8 mouse cellular contexts compared by ENCODE assay signal in the genomic region with DNA sequence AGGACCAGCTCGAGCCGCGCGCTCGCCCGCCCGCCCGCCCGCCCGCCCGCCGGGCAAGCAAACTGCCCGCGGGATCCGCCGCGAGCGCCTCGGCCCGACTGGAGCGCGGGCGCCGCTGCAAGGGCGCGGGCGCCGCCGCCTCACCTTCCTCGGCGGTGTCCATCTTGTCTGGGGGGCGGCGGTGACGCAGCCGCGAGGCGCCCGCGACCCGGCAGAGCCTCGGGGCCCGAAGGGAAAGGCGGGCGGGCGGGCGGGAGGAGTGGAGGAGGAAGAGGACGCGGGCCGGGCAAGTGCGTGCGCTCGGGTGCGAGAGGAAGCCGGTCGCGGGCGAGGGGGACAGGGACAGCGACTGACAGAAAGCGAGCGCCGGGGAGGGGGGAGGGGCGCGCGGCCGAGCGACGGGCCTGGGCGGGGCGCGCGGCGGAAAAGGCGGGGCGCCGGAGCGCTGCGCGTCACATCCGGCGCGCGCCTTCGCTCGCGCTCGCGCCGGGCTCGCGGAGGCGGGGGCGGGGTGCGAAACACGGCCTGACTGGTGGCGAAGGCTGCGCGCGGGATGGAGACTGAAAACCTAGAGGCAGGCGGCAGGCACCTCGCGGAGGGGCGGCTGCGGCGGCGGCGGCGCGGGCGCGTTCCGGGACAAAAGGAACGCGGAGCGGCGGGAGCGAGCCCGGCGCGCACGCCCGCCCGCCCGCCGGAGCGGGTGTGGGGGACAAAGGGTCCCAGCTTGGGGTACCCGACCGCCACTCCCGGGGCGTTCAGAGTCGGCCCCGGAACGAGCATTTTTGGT. TPM values are rescaled to one million over a fixed set of nuclear protein-coding genes. Genes with fewer than 3 reads are reported as not detected.
DNase-seq lines count a peak whose midpoint lies in the region; ATAC-seq and TF ChIP-seq lines count a peak whose summit lies in the region.

Gene March6 (minus strand): TSS at position 395 of the 787 bp plus-strand sequence.

- H3K4me3 ChIP-seq in forebrain, embryonic 12.5 days (replicated peaks): peak within 1 kb of the TSS; percentile 87
- peak within 1 kb of the TSS; percentile 95 for H3K4me3 ChIP-seq in heart, embryonic 16.5 days (ENCODE audit: low read length)
- H3K4me3 ChIP-seq in liver, embryonic 14.5 days (ENCODE audit: insufficient read depth in 1 of 2, low read depth in 2 of 2, low read length in 2 of 2): peak within 1 kb of the TSS; percentile 95 to 96
- peak within 1 kb of the TSS; percentile 70 for H3K4me3 ChIP-seq in stomach, embryonic 15.5 days (replicated peaks)

- H3K27me3 ChIP-seq in forebrain, embryonic 12.5 days: no peaks in the 10 kb centered on the region
- no peaks in the 10 kb centered on the region for H3K27me3 ChIP-seq in heart, embryonic 16.5 days (ENCODE audit: control insufficient read depth, insufficient read depth, low read length)
- H3K27me3 ChIP-seq in liver, embryonic 14.5 days (ENCODE audit: control insufficient read depth, insufficient read depth, low read length): no peaks in the 10 kb centered on the region
- no peaks in the 10 kb centered on the region for H3K27me3 ChIP-seq in stomach, embryonic 15.5 days (replicated peaks)

- peak; percentile 92 for ATAC-seq in forebrain, embryonic 12.5 days (ENCODE audit: low FRiP score)
- peak; percentile 92 for ATAC-seq in heart, embryonic 16.5 days (replicated peaks; ENCODE audit: extremely low read depth, insufficient read depth, low FRiP score)
- ATAC-seq in liver, embryonic 14.5 days (ENCODE audit: insufficient read depth): peak; percentile 82
- ATAC-seq in stomach, embryonic 15.5 days (ENCODE audit: insufficient read depth, low FRiP score, low read depth): peak; percentile 92

- H3K9ac ChIP-seq in forebrain, embryonic 12.5 days: peak within 1 kb of the TSS; percentile 98
- peak within 1 kb of the TSS; percentile 95 for H3K9ac ChIP-seq in heart, embryonic 16.5 days (ENCODE audit: low read length)
- H3K9ac ChIP-seq in liver, embryonic 14.5 days (replicated peaks): peak within 1 kb of the TSS; percentile 97
- H3K9ac ChIP-seq in stomach, embryonic 15.5 days: peak within 1 kb of the TSS; percentile 81

- H3K9me3 ChIP-seq in forebrain, embryonic 12.5 days: peaks cover 2% of the 10 kb centered on the region; the same call in 1 of the 2 replicates
- no peaks in the 10 kb centered on the region for H3K9me3 ChIP-seq in heart, embryonic 16.5 days (replicated peaks; ENCODE audit: control insufficient read depth, low read length)
- no peaks in the 10 kb centered on the region for H3K9me3 ChIP-seq in liver, embryonic 14.5 days (ENCODE audit: control insufficient read depth, low read length)
- H3K9me3 ChIP-seq in stomach, embryonic 15.5 days: no peaks in the 10 kb centered on the region

- WGBS in forebrain, embryonic 12.5 days: under 1% methylated on average over 82 of the region's 132 CpGs
- under 1% methylated on average over 107 of the region's 132 CpGs for WGBS in heart, embryonic 16.5 days
- WGBS in liver, embryonic 14.5 days (ENCODE audit: insufficient replicate concordance): under 1% methylated on average over 125 of the region's 132 CpGs
- WGBS in stomach, embryonic 15.5 days: under 1% methylated on average over 101 of the region's 132 CpGs

- peaks cover 23% of the 10 kb centered on the region for H3K4me1 ChIP-seq in forebrain, embryonic 12.5 days
- H3K4me1 ChIP-seq in heart, embryonic 16.5 days (ENCODE audit: control insufficient read depth, insufficient read depth, low read length): peaks cover 10% of the 10 kb centered on the region
- peaks cover 41 to 45% of the 10 kb centered on the region in 2 experiments for H3K4me1 ChIP-seq in liver, embryonic 14.5 days (replicated peaks; ENCODE audit: control insufficient read depth in 2 of 2, insufficient read depth in 2 of 2, low read length in 1 of 2)
- peaks cover 5% of the 10 kb centered on the region; the same call in 1 of the 2 replicates for H3K4me1 ChIP-seq in stomach, embryonic 15.5 days

- peak; percentile 86 to 87 for DNase-seq in CD8-positive naive resting alpha-beta T cell, adult 2 months (ENCODE audit: low read depth in 2 of 2, low spot score in 2 of 2)
- peak; percentile 60 for DNase-seq in c-Kit-positive CD71-positive TER-119-negative erythroid progenitor cells, embryonic 14.5 days (ENCODE audit: low read depth)
- peak; percentile 91 to 96 for DNase-seq in kidney, postnatal 36 days
- peak; percentile 79 to 80 (median 80) for DNase-seq in liver, embryonic 14.5 days (ENCODE audit: low read depth in 3 of 3, low spot score in 3 of 3)
- DNase-seq in neural tube, embryonic 10.5 days (ENCODE audit: extremely low spot score, low spot score): peak; percentile 90

- no peaks in the 10 kb centered on the region for H3K36me3 ChIP-seq in forebrain, embryonic 12.5 days (replicated peaks)
- H3K36me3 ChIP-seq in heart, embryonic 16.5 days (ENCODE audit: control insufficient read depth, insufficient read depth): peaks cover 5% of the 10 kb centered on the region
- H3K36me3 ChIP-seq in liver, embryonic 14.5 days (replicated peaks; ENCODE audit: control insufficient read depth, insufficient read depth, low read depth): no peaks in the 10 kb centered on the region
- no peaks in the 10 kb centered on the region for H3K36me3 ChIP-seq in stomach, embryonic 15.5 days

- TF ChIP-seq EP300 in liver, embryonic 14.5 days (IDR thresholded peaks at IDR 0.05; ENCODE audit: low read depth): no peak

- H3K27ac ChIP-seq in forebrain, embryonic 12.5 days: peak within 1 kb of the TSS; percentile 99
- H3K27ac ChIP-seq in heart, embryonic 16.5 days (ENCODE audit: low read length): peak within 1 kb of the TSS; percentile 97
- H3K27ac ChIP-seq in liver, embryonic 14.5 days: peak within 1 kb of the TSS; percentile 91
- H3K27ac ChIP-seq in stomach, embryonic 15.5 days: peak within 1 kb of the TSS; percentile 96

- no peak for TF ChIP-seq CTCF in liver, embryonic 14.5 days (IDR thresholded peaks at IDR 0.05; ENCODE audit: low read depth)

- H3K4me2 ChIP-seq in forebrain, embryonic 12.5 days: peak within 1 kb of the TSS; percentile 62
- peak within 1 kb of the TSS; percentile 88 for H3K4me2 ChIP-seq in heart, embryonic 16.5 days (ENCODE audit: low read depth, low read length)
- H3K4me2 ChIP-seq in liver, embryonic 14.5 days (ENCODE audit: low read depth): peak within 1 kb of the TSS; percentile 97
- peak within 1 kb of the TSS; percentile 69 for H3K4me2 ChIP-seq in stomach, embryonic 15.5 days

RNA-seq across cellular contexts. Expression of gene March6, which starts in this region (rescaled TPM):
- polyA plus RNA-seq in forebrain, embryonic 12.5 days (2016; fragmentation: Nextera tagmentation; extraction: Ambion mirVana): 79.0 and 84.5 TPM in 2 replicates
- polyA plus RNA-seq in heart, embryonic 16.5 days (2015; fragmentation: Nextera tagmentation; extraction: Ambion mirVana): 29.0 and 31.3 TPM in 2 replicates
- 6.9 and 9.0 TPM in 2 replicates for polyA plus RNA-seq in liver, embryonic 14.5 days (2012; rRNA removed)
- polyA plus RNA-seq in liver, embryonic 14.5 days (2014; fragmentation: Nextera tagmentation; extraction: Ambion mirVana): 12.7 and 15.3 TPM in 2 replicates
- 25.6 and 27.3 TPM in 2 replicates for polyA plus RNA-seq in stomach, embryonic 15.5 days (2015; fragmentation: Nextera tagmentation; extraction: Ambion mirVana)

Comparison
In these comparisons a context has a peak if more than half of its experiments do, and no peak if none do; other contexts are left out.
1. Peak in every context shown above with its lines: DNase-seq, ATAC-seq, H3K4me3 ChIP-seq and H3K27ac ChIP-seq.